Mouse (Mus musculus) forebrain, embryonic 12.5 days (tissue): Measurements from ENCODE around the gene Ccdc88c. TPM values are rescaled to one million over a fixed set of nuclear protein-coding genes. Genes with fewer than 3 reads are reported as not detected.

Experiments
- ATAC-seq: fragments of 200-750 bp; cut with Nextera tagmentation; 2 replicates; pipeline ENCODE4 v1.8.0; 2017; ENCODE audit warnings: moderate TSS enrichment; ENCODE audit not compliant: low FRiP score
- H3K27ac ChIP-seq: fragments of 300-500 bp; sonication (generic); 2 replicates; pipeline ENCODE4 v1.5.1; 2016; ENCODE audit warnings: mild to moderate bottlenecking
- H3K27me3 ChIP-seq: fragments of 300-500 bp; sonication (generic); 2 replicates; pipeline ENCODE4 v1.6.1; 2016; ENCODE audit warnings: mild to moderate bottlenecking
- H3K36me3 ChIP-seq: fragments of 300-500 bp; sonication (generic); replicated peaks from 2 replicates; pipeline ENCODE4 v1.6.1; 2016; ENCODE audit warnings: mild to moderate bottlenecking
- H3K4me1 ChIP-seq: fragments of 300-500 bp; sonication (generic); 2 replicates; pipeline ENCODE4 v1.6.1; 2016
- H3K4me2 ChIP-seq: fragments of 300-500 bp; sonication (generic); 2 replicates; pipeline ENCODE4 v1.6.1; 2016; ENCODE audit warnings: mild to moderate bottlenecking, moderate library complexity
- H3K4me3 ChIP-seq: fragments of 300-500 bp; sonication (generic); replicated peaks from 2 replicates; pipeline ENCODE4 v1.5.1; 2016; ENCODE audit warnings: mild to moderate bottlenecking
- H3K9ac ChIP-seq: fragments of 300-500 bp; sonication (generic); 2 replicates; pipeline ENCODE4 v1.6.1; 2016; ENCODE audit warnings: mild to moderate bottlenecking
- H3K9me3 ChIP-seq: fragments of 300-500 bp; sonication (generic); 2 replicates; pipeline ENCODE4 v1.6.1; 2016
- WGBS: fragments of 180-500 bp; shearing (Covaris S2); methylation state at CpG from one replicate; pipeline ENCODE4 v1.1.7; 2016; 5-methylcytosine and 5-hydroxymethylcytosine counted together
- polyA plus RNA-seq: library from polyadenylated mRNA; unstranded; fragments of >200 nt; fragmentation: Nextera tagmentation; extraction: Ambion mirVana; gene quantifications from 2 replicates; pipeline ENCODE4 v1.2.1, GENCODE M21; 2016

Gene Ccdc88c
- polyA plus RNA-seq = 28.8 and 30.4 TPM in 2 replicates

DNA sequence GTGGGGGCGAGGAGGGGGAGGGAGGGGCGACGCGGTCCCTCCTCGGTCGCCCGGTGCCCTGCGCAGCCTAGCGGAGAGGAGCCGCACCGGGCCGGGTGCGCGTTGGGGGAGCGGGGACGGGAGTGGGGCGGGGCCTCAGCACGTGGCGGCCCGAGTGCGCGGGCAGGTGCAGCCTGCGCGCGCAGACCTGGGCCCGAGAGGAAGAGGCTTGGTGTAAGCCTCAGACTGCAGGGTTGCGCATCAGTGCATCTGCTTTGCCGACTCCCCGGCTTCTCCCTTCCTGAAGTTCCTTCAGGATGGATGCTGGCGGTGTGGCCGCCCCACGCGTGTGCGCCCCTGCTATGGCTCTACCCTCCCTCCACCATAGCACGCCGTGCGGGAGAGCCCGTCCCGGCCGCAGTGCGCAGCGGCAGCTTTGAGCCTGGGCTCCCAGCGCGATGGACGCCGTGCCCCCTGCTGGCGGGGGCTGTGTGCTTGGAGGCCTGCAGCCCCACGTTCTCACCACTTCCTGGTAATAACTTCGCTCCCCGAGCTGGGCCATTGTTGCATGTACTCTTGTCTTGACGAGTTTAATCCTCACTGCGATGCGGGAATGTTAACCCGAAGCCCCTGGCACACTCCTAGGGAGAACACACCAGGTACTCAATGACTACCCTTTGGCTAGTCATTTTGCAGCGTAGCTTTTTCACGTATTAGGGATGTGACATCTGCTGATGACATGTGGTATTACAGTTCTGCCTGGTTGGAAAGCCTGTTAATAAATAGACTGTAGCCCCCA is at the start of gene Ccdc88c:
Ccdc88c (minus strand) TSS at position 103 of the 778 bp plus-strand sequence.
- peaks cover 40% of the 10 kb centered on the region for H3K4me1 ChIP-seq
- H3K4me2 ChIP-seq = peak within 1 kb of the TSS; percentile 80
- no peaks in the 10 kb centered on the region for H3K9me3 ChIP-seq
- WGBS = 1% methylated on average over 44 of the region's 56 CpGs
- H3K4me3 ChIP-seq = peak within 1 kb of the TSS; percentile 82
- H3K36me3 ChIP-seq = peaks cover 3% of the 10 kb centered on the region; the same call in 1 of the 2 replicates
- ATAC-seq = peak; percentile 92
- H3K9ac ChIP-seq = peak within 1 kb of the TSS; percentile 93
- peak within 1 kb of the TSS; percentile 97 for H3K27ac ChIP-seq
- no peaks in the 10 kb centered on the region for H3K27me3 ChIP-seq

DNA sequence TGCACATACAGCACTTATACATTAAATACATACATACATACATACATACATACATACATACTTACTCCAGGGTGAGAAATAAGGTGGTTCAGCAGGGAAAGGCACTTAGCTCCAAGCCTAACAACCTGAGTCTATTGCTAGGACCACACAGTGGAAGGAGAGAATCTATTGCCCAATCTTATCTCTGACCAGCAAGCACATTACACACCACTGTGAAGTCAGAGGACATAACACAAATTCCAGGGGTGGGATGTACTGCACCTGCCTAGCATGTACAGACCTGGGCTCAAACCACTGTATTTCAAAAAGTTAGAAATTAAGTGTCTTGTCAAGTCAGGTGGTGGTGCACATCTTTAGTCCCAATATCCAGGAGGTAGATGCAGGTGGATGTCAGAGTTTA is 49.1 kb upstream of the Ccdc88c start:
- no peak overlapping the region for H3K4me2 ChIP-seq
- H3K27me3 ChIP-seq = no peaks in the 10 kb centered on the region
- H3K4me1 ChIP-seq = peaks cover 23% of the 10 kb centered on the region
- H3K9me3 ChIP-seq = no peaks in the 10 kb centered on the region
- H3K36me3 ChIP-seq = peaks cover 19% of the 10 kb centered on the region; the same call in 1 of the 2 replicates
- no peak for ATAC-seq
- H3K9ac ChIP-seq = no peak overlapping the region
- H3K4me3 ChIP-seq = no peak overlapping the region
- H3K27ac ChIP-seq = no peak overlapping the region

DNA sequence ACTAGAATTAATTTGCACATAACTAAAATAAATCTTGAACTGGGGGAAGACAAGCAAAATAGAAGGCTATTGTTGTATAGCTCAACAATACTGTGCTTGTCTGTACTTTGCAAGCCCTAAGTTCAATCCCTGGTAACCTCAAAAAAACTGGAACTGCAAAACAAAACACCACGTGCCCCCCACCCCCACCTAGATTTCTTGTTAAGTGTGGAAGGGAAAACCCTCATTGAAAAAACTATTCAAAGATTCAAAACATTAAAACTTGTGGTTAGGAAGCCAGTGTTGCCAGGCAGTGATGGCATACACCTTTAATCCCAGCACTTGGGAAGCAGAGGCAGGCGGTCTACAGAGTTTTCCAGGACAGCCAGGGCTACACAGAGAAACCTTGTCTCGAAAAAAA is 46.6 kb upstream of the Ccdc88c start:
- no peak overlapping the region for H3K9ac ChIP-seq
- H3K27me3 ChIP-seq = no peaks in the 10 kb centered on the region
- H3K27ac ChIP-seq = no peak overlapping the region
- no peak for ATAC-seq
- no peak overlapping the region for H3K4me3 ChIP-seq
- peaks cover 7% of the 10 kb centered on the region for H3K4me1 ChIP-seq
- no peaks in the 10 kb centered on the region for H3K9me3 ChIP-seq
- H3K36me3 ChIP-seq = peaks cover 16% of the 10 kb centered on the region; the same call in 1 of the 2 replicates
- 86% methylated on average over 3 of the region's 3 CpGs for WGBS
- no peak overlapping the region for H3K4me2 ChIP-seq

DNA sequence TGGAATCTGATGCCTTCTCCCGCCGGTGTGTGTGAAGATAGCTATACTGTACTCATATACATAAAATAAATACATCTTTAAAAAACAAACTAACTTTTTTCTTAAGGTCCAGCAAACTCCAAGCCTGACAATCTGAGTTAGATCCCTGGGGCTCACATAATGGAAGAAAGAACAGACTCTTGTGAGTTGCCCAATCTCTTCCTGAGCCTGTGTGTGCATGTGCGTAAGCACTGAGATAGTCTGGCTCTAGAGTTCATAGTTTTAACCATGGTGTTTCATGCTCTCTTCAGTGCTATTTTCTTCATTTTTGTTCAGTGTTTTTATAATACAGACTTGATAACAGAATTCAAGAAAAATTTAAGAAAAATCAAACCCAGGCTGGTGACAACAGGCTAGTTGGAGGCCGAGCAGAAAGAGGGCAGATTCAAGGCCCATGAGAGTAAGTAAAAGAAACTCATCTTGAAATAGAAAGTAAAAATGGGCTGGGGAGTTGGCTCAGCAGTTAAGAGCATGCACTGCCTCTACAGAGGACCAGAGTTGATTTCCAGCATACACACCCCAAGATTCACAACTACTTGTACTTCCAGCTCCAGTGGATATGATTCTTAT is 46.1 kb upstream of the Ccdc88c start:
- Histone ChIP-seq H3K4me3 (no peak overlapping the region), H3K27me3 (no peaks in the 10 kb centered on the region), H3K9me3 (no peaks in the 10 kb centered on the region), H3K36me3 (peaks cover 11% of the 10 kb centered on the region; the same call in 1 of the 2 replicates), H3K4me2 (no peak overlapping the region), H3K27ac (no peak overlapping the region), H3K4me1 (0 out of 2 replicates have a peak, but pooled peaks cover 2% of the 10 kb centered on the region), H3K9ac (no peak overlapping the region)
- 93% methylated on average over 4 of the region's 4 CpGs for WGBS
- ATAC-seq = no peak

DNA sequence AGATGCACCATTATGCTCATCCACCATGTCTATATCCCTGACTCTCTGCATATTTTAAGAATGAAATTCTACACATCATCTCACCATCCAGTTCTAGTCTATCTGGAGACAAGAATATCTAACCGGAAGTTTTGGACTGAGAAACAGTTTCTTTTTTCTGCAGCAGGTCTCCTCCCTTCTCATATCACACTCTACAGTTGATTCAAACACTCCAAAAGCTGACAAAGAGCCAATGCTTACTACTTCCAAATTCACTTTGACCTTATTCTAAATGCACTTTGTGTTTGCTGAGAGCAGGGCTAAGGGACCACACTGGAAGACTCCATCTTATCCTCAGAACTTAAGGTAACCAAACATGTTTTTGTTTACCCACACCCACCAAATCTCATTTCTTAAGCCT is 41.0 kb upstream of the Ccdc88c start:
- Histone ChIP-seq H3K27ac (no peak overlapping the region), H3K4me3 (no peak overlapping the region), H3K4me1 (no peaks in the 10 kb centered on the region), H3K9ac (no peak overlapping the region), H3K36me3 (peaks cover 23% of the 10 kb centered on the region; the same call in 1 of the 2 replicates), H3K4me2 (no peak overlapping the region), H3K27me3 (no peaks in the 10 kb centered on the region), H3K9me3 (no peaks in the 10 kb centered on the region)
- ATAC-seq = no peak
- WGBS = 95% methylated on average over 1 of the region's 1 CpGs

DNA sequence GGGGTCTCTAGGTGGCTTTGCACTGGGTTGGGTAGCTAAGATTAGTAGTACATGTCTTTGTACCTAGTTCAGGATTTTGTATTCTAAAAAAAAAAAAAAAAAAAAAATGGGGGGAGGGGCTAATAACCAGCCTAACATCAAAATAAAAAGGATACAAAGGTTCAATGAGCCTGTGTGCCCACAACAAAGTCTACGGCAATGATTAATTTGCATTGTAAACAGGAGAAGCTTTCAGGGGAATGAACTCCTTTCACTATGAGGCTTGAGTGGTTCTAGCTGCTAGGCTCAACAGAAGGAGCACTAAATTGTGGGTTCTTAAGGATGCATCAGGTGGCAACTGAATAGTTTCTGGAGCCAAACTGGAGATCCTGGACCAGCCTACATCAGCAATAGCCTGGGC is 37.5 kb upstream of the Ccdc88c start:
- H3K27ac ChIP-seq = no peak overlapping the region
- no peaks in the 10 kb centered on the region for H3K27me3 ChIP-seq
- no peak for ATAC-seq
- H3K36me3 ChIP-seq = peaks cover 41% of the 10 kb centered on the region
- no peak overlapping the region for H3K4me2 ChIP-seq
- H3K4me1 ChIP-seq = no peaks in the 10 kb centered on the region
- H3K9me3 ChIP-seq = no peaks in the 10 kb centered on the region
- no peak overlapping the region for H3K9ac ChIP-seq
- no peak overlapping the region for H3K4me3 ChIP-seq
- WGBS = 74% methylated on average over 1 of the region's 1 CpGs

DNA sequence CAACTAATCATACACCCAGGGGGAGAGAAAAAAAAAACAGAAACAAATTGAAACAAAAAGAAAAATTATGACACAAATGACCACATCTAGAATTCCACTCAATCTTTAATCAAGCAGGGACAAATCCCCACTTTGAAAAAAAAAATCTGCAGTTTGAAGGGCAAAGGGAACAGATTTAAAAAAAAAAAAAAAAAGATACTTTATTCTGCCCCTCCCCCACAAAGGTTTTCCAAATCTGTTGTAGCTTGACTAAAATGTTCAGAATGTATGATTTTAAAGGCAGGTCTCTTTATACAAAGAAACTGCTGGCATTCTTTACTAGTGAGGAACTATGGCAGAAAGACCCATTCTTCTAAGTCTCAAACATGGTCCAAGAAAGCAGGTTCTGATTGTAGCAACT is 11.1 kb upstream of the Ccdc88c start:
- Histone ChIP-seq H3K4me1 (no peaks in the 10 kb centered on the region), H3K27me3 (no peaks in the 10 kb centered on the region), H3K9me3 (no peaks in the 10 kb centered on the region), H3K36me3 (peaks cover 53% of the 10 kb centered on the region), H3K4me3 (no peak overlapping the region), H3K4me2 (no peak overlapping the region), H3K27ac (no peak overlapping the region), H3K9ac (no peak overlapping the region)
- no peak for ATAC-seq

DNA sequence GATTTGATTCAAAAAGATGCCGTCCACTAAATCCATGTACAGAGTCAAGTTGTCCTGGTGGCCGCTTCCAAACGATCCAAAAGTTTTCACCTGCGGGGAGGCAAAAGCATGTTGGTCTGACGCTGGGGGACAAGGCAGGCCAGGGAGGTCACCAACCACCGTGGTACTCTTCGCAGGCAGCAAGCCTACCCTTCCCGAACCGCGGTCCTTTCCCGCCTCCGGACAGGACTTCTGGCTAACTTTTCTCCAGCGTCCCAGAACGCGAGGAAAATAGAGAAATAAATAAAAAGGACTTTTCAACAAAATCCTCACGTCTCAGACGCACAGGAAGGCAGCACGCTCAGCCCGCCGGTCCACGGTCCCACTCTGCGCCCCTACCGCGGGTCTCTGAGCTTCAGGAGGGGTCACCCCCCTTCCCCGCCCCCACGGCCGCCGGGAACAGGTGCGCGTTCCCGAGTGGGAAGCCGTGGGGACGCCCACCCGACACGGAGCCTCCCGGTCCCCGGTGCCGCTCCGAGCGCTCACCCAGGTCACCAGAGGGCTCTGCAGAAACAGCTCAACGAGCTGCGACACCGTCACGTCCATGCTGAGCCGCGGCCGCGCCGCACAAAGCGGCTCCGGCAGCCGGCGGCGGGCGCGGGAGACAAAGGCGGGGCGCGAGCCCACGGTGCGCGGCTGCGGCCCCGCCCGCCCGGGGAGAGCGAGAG is 456 bp downstream of the Ccdc88c start:
- peak overlapping the region; percentile 80 for H3K4me2 ChIP-seq
- peak overlapping the region; percentile 93 for H3K9ac ChIP-seq
- peaks cover 3% of the 10 kb centered on the region; the same call in 1 of the 2 replicates for H3K36me3 ChIP-seq
- H3K4me3 ChIP-seq = peak overlapping the region; percentile 82
- under 1% methylated on average over 66 of the region's 67 CpGs for WGBS
- H3K4me1 ChIP-seq = peaks cover 47% of the 10 kb centered on the region
- peak overlapping the region; percentile 97 for H3K27ac ChIP-seq
- H3K27me3 ChIP-seq = no peaks in the 10 kb centered on the region
- H3K9me3 ChIP-seq = no peaks in the 10 kb centered on the region
- peak; percentile 21 for ATAC-seq

DNA sequence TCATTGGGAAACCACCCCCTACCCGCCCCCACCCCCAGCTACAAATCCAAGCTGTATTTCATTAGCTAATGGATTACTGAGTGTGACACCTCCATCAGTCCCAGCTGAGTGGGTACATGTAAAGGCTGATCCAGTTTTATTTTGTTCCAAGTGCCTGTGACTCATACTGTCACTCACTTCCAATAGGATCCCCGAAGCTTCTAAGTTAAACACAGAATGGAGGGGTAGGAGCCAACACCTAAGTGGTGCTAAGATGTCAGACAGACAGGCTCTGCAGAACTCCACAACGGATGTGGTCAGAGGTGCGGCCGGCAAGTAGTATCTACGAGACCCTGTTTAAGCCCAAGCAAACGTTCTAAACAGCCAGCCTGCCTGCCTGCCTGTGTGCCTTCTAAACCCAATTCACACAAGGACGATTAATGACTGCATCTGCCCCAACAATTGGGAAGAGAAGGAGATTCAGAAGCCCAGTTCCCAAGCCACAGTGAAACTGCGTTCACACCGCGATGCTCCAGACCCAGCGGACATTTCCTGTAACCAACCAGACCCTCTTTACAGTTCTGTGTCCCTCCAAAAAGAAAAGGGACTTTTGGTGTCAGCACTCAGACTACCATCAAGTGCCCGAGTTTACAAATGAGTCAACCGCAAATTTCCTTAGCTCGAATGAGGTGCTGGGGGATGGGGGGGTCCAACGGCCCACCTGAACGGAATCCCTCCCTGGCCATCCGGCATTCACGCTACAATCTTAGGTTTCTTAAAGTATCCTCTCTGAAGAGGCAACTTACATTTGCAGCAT is 1.2 kb downstream of the Ccdc88c start:
- peak overlapping the region; percentile 80 for H3K4me2 ChIP-seq
- no peak for ATAC-seq
- H3K4me1 ChIP-seq = peaks cover 53% of the 10 kb centered on the region
- under 1% methylated on average over 19 of the region's 19 CpGs for WGBS
- H3K9me3 ChIP-seq = no peaks in the 10 kb centered on the region
- H3K27ac ChIP-seq = peak overlapping the region; percentile 97
- peaks cover 4% of the 10 kb centered on the region; the same call in 1 of the 2 replicates for H3K36me3 ChIP-seq
- peak overlapping the region; percentile 93 for H3K9ac ChIP-seq
- no peaks in the 10 kb centered on the region for H3K27me3 ChIP-seq
- peak overlapping the region; percentile 82 for H3K4me3 ChIP-seq

DNA sequence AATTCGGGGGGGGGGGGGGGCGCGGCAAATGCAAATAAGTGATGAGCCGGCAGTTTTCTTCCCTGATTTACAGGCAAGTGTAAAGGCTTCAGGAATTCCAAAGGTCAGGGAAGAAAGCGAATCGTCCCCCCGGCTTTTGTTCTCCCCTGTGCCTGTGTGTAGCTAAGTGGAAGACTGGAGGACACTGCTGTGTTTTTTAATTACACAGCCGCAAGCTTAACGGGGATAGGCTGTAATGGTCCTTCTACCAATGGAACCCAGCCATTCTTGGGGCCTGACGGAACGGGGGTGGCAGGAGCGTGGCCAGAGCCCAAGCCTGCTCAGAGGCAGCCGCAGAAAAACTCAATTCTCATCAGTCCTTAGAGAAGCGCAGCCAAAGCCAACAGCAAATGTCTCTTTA is 1.9 kb downstream of the Ccdc88c start:
- Histone ChIP-seq H3K9me3 (no peaks in the 10 kb centered on the region), H3K4me3 (peak overlapping the region; percentile 82), H3K36me3 (peaks cover 11% of the 10 kb centered on the region), H3K27me3 (no peaks in the 10 kb centered on the region), H3K9ac (peak overlapping the region; percentile 93), H3K27ac (peak overlapping the region; percentile 97; the same call in 1 of the 2 replicates), H3K4me1 (peaks cover 53% of the 10 kb centered on the region), H3K4me2 (peak overlapping the region; percentile 80)
- WGBS = under 1% methylated on average over 14 of the region's 14 CpGs
- ATAC-seq = peak; percentile 19; the same call in 1 of the 2 replicates

DNA sequence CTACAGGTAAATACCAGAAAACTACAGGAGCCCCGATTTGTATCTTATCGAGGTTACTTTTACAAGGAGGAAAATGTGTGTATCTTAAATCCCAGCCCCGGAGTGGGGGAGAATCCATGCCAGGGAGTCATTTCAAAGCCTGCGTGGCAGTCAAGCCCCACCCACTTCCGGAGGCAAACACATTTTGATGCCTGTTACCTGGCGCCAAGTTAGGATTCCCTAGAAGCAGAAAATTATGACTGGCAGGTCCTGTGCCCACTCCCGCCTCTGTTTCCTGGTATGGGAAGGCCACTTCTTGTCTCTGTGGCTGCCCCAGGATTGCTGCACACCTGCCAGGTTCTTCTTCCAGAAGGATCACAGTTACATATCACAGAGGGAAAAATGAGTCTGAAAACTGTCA is 2.3 kb downstream of the Ccdc88c start:
- peaks cover 53% of the 10 kb centered on the region for H3K4me1 ChIP-seq
- peaks cover 15% of the 10 kb centered on the region for H3K36me3 ChIP-seq
- H3K27ac ChIP-seq = peak overlapping the region; percentile 97; the same call in 1 of the 2 replicates
- peak overlapping the region; percentile 80 for H3K4me2 ChIP-seq
- no peaks in the 10 kb centered on the region for H3K27me3 ChIP-seq
- no peaks in the 10 kb centered on the region for H3K9me3 ChIP-seq
- peak overlapping the region; percentile 82 for H3K4me3 ChIP-seq
- WGBS = 43% methylated on average over 7 of the region's 7 CpGs
- ATAC-seq = no peak
- peak overlapping the region; percentile 93 for H3K9ac ChIP-seq
